Mouse (Mus musculus) liver, adult 2 months (tissue): Measurements from ENCODE around the gene Pgm5.

Experiments used
- CTCF ChIP-seq: fragments of 200-500 bp; IDR thresholded peaks from 2 replicates; pipeline ENCODE4 v1.5.1; 2011; ENCODE audit warnings: low read depth, low read length, control low read depth
- POLR2A ChIP-seq: fragments of 200-500 bp; IDR thresholded peaks from 2 replicates; pipeline ENCODE4 v1.6.1; 2011; ENCODE audit warnings: low read length, control low read depth; ENCODE audit not compliant: insufficient read depth; ENCODE audit errors: extremely low read depth

- TF ChIP-seq POLR2A (no peak), CTCF (no peak)
Observed at GRCm38 (mm10) chr19:24861276-24861611, 411 bp downstream of the Pgm5 start.
